Mouse (Mus musculus) hindbrain, embryonic 12.5 days (tissue): ENCODE measurements at regions not wholly inside any gene's neighbourhood (a gene's known extent, or its start where the extent isn't known, plus 50 kb on each side); places are given as distances from the start of the nearest gene placed in this dataset.

Source experiments
- ATAC-seq: fragments of 200-750 bp; cut with Nextera tagmentation; 2 replicates; pipeline ENCODE4 v1.8.0; 2017; ENCODE audit warnings: moderate TSS enrichment; ENCODE audit not compliant: low FRiP score
- H3K27ac ChIP-seq: fragments of 300-500 bp; sonication (generic); 2 replicates; pipeline ENCODE4 v1.5.1; 2016; ENCODE audit warnings: mild to moderate bottlenecking
- H3K27me3 ChIP-seq: fragments of 300-500 bp; sonication (generic); 2 replicates; pipeline ENCODE4 v1.6.1; 2016; ENCODE audit warnings: mild to moderate bottlenecking
- H3K36me3 ChIP-seq: fragments of 300-500 bp; sonication (generic); 2 replicates; pipeline ENCODE4 v1.6.1; 2016; ENCODE audit warnings: mild to moderate bottlenecking
- H3K4me1 ChIP-seq: fragments of 300-500 bp; sonication (generic); 2 replicates; pipeline ENCODE4 v1.6.1; 2016
- H3K4me2 ChIP-seq: fragments of 300-500 bp; sonication (generic); replicated peaks from 2 replicates; pipeline ENCODE4 v1.6.1; 2016; ENCODE audit warnings: mild to moderate bottlenecking
- H3K4me3 ChIP-seq: fragments of 300-500 bp; sonication (generic); 2 replicates; pipeline ENCODE4 v1.5.1; 2016; ENCODE audit warnings: mild to moderate bottlenecking
- H3K9ac ChIP-seq: fragments of 300-500 bp; sonication (generic); 2 replicates; pipeline ENCODE4 v1.6.1; 2016; ENCODE audit warnings: mild to moderate bottlenecking, moderate library complexity
- H3K9me3 ChIP-seq: fragments of 300-500 bp; sonication (generic); replicated peaks from 2 replicates; pipeline ENCODE4 v1.6.1; 2016; ENCODE audit warnings: mild to moderate bottlenecking
- whole genome bisulfite sequencing: fragments of 180-500 bp; shearing (Covaris S2); methylation state at CpG from one replicate; pipeline ENCODE4 v1.1.7; 2016; 5-methylcytosine and 5-hydroxymethylcytosine counted together

DNA sequence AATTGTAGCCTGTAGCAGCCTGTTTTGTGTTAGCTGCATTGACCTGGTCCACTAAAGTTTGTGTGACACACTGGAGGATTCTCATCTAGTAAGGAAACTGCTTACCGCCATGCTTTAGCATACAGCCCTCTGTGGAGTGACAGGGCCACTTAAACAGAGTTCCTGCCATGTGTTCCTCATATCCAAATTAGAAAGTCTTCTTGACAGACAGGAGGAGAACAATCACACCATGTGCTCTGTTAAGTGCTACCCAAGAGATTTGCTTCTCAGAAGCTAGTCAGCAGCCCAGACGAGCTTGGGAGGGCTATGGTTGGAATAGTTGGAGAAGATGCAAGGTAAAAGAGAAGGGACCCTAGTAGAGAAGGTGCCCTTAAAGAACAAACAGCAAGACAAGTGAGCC is 369.6 kb downstream of the Fgf9 start:
- ATAC-seq, result no peak
- Histone ChIP-seq H3K27me3 (no peaks in the 10 kb centered on the region), H3K4me3 (no peak overlapping the region), H3K36me3 (no peaks in the 10 kb centered on the region), H3K4me2 (no peak overlapping the region), H3K9ac (no peak overlapping the region), H3K4me1 (no peaks in the 10 kb centered on the region), H3K27ac (no peak overlapping the region), H3K9me3 (no peaks in the 10 kb centered on the region)
- 81% methylated on average over 2 of the region's 2 CpGs for WGBS

DNA sequence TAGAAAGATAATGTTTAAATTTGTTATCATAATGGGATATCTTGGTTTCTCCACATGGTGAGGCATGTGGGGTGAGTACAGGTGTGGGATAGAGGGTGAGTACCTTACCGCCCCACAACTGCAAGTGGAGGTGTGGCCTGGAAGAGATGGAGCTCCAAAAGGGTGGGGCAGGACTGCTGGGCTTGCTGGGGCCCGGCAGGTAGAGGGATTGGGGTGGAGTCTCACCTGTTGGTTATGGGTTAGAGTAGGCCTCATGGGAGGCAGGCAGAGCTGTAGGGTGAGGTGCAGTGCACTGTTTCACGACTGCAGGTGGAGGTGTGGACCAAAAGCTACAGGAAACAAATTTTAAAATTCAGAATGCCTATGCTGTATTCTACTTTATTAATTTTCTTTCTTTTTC is 365.7 kb downstream of the Fgf9 start:
- Histone ChIP-seq H3K36me3 (no peaks in the 10 kb centered on the region), H3K4me3 (no peak overlapping the region), H3K9ac (no peak overlapping the region), H3K4me1 (no peaks in the 10 kb centered on the region), H3K9me3 (no peaks in the 10 kb centered on the region), H3K4me2 (no peak overlapping the region), H3K27me3 (no peaks in the 10 kb centered on the region), H3K27ac (no peak overlapping the region)
- no peak for ATAC-seq
- 93% methylated on average over 3 of the region's 3 CpGs for WGBS

DNA sequence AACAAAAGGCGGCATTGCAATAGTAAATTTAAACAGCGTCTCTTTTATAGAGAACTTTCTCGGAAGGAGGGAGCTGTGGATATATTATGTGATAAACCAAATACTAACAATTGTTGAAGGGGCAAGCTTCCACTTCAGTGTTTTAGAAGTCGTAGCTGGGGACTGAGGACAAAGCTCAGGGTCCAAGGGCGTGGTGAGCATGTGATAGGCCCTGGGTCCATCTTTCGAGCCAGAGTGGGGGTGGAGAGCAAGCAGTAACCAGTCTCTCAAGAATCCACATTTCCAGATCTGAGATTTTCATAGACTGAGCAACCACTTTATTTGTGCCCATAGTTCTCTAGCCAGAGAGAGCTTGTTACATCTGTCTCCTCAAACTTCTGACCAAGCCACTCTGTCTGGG is 356.1 kb downstream of the Fgf9 start:
- no peaks in the 10 kb centered on the region for H3K27me3 ChIP-seq
- WGBS, result 74% methylated on average over 6 of the region's 6 CpGs
- H3K9ac ChIP-seq, result no peak overlapping the region
- H3K27ac ChIP-seq, result no peak overlapping the region
- H3K4me1 ChIP-seq, result no peaks in the 10 kb centered on the region
- no peaks in the 10 kb centered on the region for H3K9me3 ChIP-seq
- no peak for ATAC-seq
- no peaks in the 10 kb centered on the region for H3K36me3 ChIP-seq
- no peak overlapping the region for H3K4me2 ChIP-seq
- H3K4me3 ChIP-seq, result no peak overlapping the region

DNA sequence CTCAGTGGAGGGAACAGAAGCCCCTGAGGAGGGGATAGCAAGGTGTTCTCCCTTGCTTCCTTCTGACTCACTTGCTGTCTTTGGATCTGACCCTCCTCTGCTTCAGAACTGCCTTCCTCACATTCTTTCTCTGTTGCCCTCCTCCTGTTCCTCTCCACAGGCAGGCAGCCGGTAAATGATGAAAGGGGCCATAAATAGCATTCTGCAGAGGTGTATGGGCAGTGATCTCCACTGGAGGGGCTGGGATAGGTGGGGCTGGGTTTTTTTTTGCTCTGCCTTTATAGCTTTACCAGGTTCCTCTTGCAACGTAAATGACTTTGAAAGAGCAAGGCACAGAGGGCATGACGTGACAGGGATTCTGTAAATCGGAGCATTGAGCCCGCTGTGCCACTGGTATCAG is 351.6 kb downstream of the Fgf9 start:
- H3K27me3 ChIP-seq, result no peaks in the 10 kb centered on the region
- no peak overlapping the region for H3K4me3 ChIP-seq
- 64% methylated on average over 5 of the region's 5 CpGs for WGBS
- no peaks in the 10 kb centered on the region for H3K9me3 ChIP-seq
- H3K9ac ChIP-seq, result no peak overlapping the region
- no peaks in the 10 kb centered on the region for H3K36me3 ChIP-seq
- H3K4me1 ChIP-seq, result no peaks in the 10 kb centered on the region
- no peak overlapping the region for H3K4me2 ChIP-seq
- H3K27ac ChIP-seq, result no peak overlapping the region
- ATAC-seq, result no peak

DNA sequence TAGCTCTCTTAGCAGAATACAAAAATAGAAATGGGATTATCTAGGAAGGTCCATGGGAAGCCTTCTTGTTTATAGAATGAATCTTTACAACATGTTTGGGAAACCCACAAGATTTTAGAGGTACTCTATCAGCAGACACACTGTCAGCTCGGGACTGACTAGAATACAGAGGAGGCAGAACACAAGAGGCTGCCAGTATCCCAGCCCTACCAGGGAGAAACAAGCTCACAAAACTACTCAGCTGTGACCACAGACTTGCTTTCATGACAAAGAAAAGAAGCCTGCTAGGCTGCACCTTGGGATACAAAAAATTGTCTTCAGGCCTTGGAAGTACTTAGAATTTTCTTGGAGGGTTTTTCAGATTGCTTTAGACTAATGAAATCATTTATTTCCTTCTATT is 347.2 kb downstream of the Fgf9 start:
- no peaks in the 10 kb centered on the region for H3K27me3 ChIP-seq
- no peak overlapping the region for H3K27ac ChIP-seq
- WGBS, result 29% methylated on average over 1 of the region's 1 CpGs
- H3K9ac ChIP-seq, result no peak overlapping the region
- H3K4me2 ChIP-seq, result no peak overlapping the region
- no peaks in the 10 kb centered on the region for H3K9me3 ChIP-seq
- ATAC-seq, result no peak
- H3K36me3 ChIP-seq, result no peaks in the 10 kb centered on the region
- H3K4me3 ChIP-seq, result no peak overlapping the region
- H3K4me1 ChIP-seq, result no peaks in the 10 kb centered on the region

DNA sequence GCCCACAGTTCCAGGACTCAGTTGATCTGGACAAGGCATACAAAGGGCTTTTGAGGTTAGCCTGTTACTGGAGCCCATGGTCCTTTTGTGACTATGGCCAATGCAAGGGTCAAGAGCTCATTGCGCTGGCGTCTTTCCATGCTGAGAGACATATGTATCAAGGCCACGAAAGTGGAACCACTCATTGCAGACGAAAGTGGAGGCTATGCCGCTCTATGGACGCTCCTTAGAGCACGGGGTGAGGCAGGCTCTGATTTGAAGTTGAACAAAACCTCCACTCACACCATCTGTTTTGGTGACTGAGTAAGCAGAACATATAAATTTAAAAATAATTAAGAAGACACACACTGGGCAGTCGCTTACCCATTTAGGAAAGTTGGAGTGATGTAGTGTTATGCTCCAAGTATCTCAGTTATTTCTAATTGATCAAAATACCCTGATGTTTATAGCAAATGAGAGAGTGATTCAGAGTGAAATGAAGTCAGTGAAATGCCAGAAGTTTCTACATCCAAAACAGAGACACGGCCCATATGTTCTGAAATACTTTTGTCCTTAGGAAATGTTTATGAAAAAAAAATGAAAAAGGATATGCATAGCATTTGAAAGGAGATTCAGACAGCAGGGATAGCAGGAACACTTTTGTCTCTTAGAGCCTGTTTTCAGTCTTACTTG is 321.8 kb downstream of the Fgf9 start:
- ATAC-seq, result no peak
- 87% methylated on average over 9 of the region's 9 CpGs for WGBS
- Histone ChIP-seq H3K9ac (no peak overlapping the region), H3K36me3 (no peaks in the 10 kb centered on the region), H3K4me3 (no peak overlapping the region), H3K4me1 (no peaks in the 10 kb centered on the region), H3K9me3 (no peaks in the 10 kb centered on the region), H3K27me3 (no peaks in the 10 kb centered on the region), H3K27ac (no peak overlapping the region), H3K4me2 (no peak overlapping the region)

DNA sequence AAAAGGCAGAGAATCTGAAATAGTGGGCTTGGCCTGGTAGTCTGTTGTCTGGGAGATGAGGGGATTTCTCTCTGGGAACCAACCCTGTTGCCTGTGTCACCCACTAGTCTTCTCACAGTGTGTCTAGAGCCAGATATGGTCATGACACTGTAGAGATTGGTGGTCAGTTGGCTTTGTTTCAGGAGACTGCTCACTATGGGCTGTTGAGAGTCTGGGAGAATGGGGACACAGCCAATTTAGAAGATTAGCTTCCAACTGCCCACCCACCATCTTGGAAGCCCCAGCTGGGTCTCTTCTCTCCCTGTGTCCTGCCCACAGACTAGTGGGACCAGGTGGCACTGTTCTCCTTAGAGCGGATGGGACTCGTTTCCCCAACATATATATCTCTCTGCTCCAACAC is 320.4 kb downstream of the Fgf9 start:
- H3K4me3 ChIP-seq, result no peak overlapping the region
- no peaks in the 10 kb centered on the region for H3K9me3 ChIP-seq
- ATAC-seq, result no peak
- no peaks in the 10 kb centered on the region for H3K27me3 ChIP-seq
- no peak overlapping the region for H3K9ac ChIP-seq
- H3K4me2 ChIP-seq, result no peak overlapping the region
- H3K36me3 ChIP-seq, result no peaks in the 10 kb centered on the region
- no peaks in the 10 kb centered on the region for H3K4me1 ChIP-seq
- WGBS, result 89% methylated on average over 2 of the region's 2 CpGs
- H3K27ac ChIP-seq, result no peak overlapping the region

DNA sequence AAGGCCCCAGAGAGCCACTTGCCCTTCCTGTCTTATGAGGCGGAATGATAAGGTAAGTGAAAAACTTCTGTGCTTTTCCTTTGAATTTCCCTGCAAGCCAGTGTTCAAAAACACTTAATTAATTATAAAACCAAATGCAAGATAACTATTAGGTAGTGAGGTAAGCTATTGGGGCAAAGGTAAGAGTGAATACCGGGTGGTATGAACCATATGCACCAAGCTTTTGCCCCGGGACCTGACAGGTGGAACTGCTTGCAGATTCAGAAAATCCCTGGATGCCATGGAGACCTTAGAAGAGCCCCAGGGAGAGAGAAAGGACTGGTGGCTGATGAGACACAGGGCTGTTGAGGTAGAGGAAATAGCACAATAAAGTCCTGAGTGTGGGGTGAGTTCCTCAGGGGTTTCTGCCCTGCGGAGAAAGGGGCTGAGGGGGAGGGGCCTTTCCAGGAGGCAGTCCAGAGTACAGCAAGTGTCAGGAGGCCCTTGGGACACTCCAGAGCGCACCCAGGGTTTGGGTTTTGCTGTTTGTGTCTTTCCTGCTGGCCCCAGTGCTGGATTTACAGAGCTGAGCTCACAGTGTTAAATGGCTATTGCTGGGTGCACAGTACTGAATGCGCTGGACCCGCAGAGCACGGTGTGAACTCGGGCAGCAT is 317.1 kb downstream of the Fgf9 start:
- H3K4me1 ChIP-seq, result no peaks in the 10 kb centered on the region
- H3K27ac ChIP-seq, result no peak overlapping the region
- H3K4me2 ChIP-seq, result no peak overlapping the region
- H3K9me3 ChIP-seq, result no peaks in the 10 kb centered on the region
- H3K9ac ChIP-seq, result no peak overlapping the region
- ATAC-seq, result no peak
- H3K27me3 ChIP-seq, result no peaks in the 10 kb centered on the region
- H3K36me3 ChIP-seq, result no peaks in the 10 kb centered on the region
- no peak overlapping the region for H3K4me3 ChIP-seq
- 77% methylated on average over 9 of the region's 9 CpGs for WGBS

DNA sequence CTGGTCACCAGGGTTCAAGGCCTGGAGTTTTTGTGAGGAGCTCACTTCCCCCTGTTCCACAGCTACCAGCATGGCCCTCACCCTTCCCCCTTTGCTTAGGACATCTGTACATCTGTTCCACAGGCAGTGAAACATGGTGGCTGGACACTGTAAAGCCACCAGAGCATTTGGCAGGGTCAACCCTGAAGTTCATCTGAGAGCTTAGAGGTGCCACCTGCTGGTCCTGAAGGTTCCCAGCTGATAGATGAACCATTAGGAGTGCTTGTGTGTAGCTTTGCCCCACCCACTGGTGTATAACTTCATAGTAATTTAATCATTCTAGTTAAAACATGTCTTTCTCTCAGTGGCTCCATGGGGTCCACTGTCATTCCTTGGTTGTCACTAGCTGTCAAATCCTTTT is 304.7 kb downstream of the Fgf9 start:
- H3K4me1 ChIP-seq, result no peaks in the 10 kb centered on the region
- no peak overlapping the region for H3K9ac ChIP-seq
- H3K27ac ChIP-seq, result no peak overlapping the region
- H3K4me3 ChIP-seq, result no peak overlapping the region
- no peak for ATAC-seq
- H3K4me2 ChIP-seq, result no peak overlapping the region
- no peaks in the 10 kb centered on the region for H3K36me3 ChIP-seq
- H3K9me3 ChIP-seq, result no peaks in the 10 kb centered on the region; the same call in 1 of the 2 replicates
- no peaks in the 10 kb centered on the region for H3K27me3 ChIP-seq

DNA sequence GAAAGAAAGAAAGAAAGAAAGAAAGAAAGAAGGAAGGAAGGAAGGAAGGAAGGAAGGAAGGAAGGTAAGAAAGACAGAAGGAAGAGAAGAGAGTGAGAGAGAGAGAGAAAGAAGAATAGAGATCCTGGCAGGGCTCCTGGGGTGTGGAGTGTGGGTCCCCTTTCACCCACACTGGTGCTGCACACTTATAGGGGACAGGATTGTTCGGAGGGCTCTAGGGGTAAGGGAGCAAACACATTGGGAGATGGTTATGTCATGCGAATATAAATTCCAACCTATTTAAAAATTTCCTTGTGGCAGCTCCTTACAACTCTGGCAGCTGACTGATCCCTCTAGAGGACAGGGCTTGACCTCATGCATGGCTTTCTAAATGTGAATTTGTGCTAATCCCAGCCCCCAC is 286.5 kb downstream of the Fgf9 start:
- Histone ChIP-seq H3K4me1 (no peaks in the 10 kb centered on the region), H3K4me2 (no peak overlapping the region), H3K4me3 (no peak overlapping the region), H3K36me3 (no peaks in the 10 kb centered on the region), H3K9me3 (no peaks in the 10 kb centered on the region), H3K27ac (no peak overlapping the region), H3K9ac (no peak overlapping the region), H3K27me3 (no peaks in the 10 kb centered on the region)
- WGBS, result 79% methylated on average over 2 of the region's 2 CpGs
- ATAC-seq, result no peak

DNA sequence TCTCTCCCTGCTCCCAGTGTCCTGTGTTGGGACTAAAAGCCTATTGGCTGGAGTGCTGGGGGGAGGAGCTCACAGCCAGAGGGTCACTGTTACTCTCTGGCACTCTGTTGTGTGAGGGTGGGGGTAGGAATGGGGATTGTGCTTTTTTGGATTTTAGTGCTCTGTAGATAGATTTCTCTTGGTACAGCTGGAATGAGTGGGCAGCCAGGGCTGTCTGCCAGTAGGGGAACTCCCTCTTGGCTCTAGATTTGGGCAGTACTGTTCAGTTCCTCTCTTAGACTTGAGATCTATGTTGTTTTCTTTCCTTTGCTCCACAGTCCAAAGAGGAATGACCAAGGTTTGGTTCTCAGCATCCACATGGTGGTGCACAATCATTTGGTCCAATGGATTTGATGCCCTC is 282.6 kb downstream of the Fgf9 start:
- no peak for ATAC-seq
- Histone ChIP-seq H3K9ac (no peak overlapping the region), H3K27me3 (no peaks in the 10 kb centered on the region), H3K4me1 (no peaks in the 10 kb centered on the region), H3K4me3 (no peak overlapping the region), H3K4me2 (no peak overlapping the region), H3K9me3 (no peaks in the 10 kb centered on the region), H3K27ac (no peak overlapping the region), H3K36me3 (no peaks in the 10 kb centered on the region)

DNA sequence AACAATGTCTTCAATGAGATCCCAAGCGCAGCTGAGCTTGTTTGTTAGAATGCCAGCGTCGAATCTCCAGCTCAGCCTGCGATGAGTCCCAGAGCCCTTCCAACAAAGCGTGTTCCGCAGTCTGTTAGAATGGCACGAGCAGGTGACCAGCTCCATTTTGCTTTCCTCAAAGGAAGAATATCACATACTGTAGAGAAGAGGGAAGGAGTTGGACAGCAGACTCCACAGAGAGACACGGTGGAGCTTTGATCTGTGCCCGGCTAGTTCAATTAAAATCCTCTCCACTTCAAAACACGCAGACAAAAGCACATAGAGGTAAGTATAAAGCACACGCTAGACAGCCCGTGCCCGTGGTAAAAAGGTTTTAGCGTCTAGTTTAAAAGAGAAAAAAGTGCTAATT is 265.8 kb downstream of the Fgf9 start:
- ATAC-seq, result no peak

DNA sequence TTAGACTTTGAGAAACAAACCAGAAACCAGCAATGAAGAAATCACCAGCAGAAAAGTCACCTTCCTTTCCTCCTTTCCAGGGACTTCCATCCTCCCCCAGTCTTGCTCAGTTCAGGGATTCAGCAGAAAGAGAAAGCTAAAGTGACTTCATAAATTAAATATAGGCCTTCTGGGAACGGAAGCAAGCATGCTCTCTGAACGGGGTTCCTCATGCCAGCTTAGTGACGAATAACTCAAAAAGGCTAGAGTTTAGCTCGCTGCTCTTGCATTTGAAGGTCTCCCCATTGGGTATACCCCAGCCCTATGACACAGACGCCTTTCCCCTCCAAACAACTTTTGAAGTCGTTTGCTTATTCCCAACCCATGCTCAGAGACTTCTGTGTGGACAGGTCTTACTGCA is 252.8 kb downstream of the Fgf9 start:
- Histone ChIP-seq H3K27me3 (no peaks in the 10 kb centered on the region), H3K9ac (no peak overlapping the region), H3K27ac (no peak overlapping the region), H3K4me2 (no peak overlapping the region), H3K4me3 (no peak overlapping the region), H3K4me1 (no peaks in the 10 kb centered on the region), H3K9me3 (no peaks in the 10 kb centered on the region), H3K36me3 (no peaks in the 10 kb centered on the region)
- WGBS, result 86% methylated on average over 6 of the region's 6 CpGs
- no peak for ATAC-seq

More for the DNA sequence above, 265.8 kb downstream of the Fgf9 start:
- Histone ChIP-seq H3K4me2 (no peak overlapping the region), H3K4me1 (no peaks in the 10 kb centered on the region), H3K9ac (no peak overlapping the region), H3K36me3 (no peaks in the 10 kb centered on the region), H3K4me3 (no peak overlapping the region), H3K27ac (no peak overlapping the region), H3K9me3 (0 out of 2 replicates have a peak, but pooled peaks cover 7% of the 10 kb centered on the region), H3K27me3 (no peaks in the 10 kb centered on the region)
- WGBS, result 83% methylated on average over 14 of the region's 14 CpGs
